Mouse (Mus musculus): ENCODE results near the gene Trpc3. TPM values are rescaled to one million over a fixed set of nuclear protein-coding genes. Genes with fewer than 3 reads are reported as not detected.

Trpc3 gene
- total and polyA plus RNA-seq, 3 experiments: not detected

DNA sequence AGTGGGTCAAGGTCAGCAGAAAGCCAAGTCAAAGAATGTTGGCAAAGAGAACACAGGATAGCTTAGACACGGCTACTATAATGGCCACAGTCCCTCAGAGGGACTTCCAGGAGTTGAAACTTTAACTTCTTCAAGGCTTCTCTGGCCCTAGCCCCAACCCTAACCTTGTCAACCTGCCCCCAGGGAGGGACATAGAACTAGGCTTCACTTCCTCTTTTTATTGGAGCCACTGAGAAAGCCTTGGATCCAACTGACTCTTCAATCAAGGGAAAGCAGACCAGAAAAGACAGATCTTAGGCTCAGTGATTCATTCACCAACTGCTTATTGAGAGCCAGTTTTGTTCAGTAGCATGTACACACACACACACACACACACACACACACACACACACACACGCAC is 63.2 kb downstream of the Trpc3 start:
- DNase-seq (ENCODE audit: low read depth, low spot score): no peak
- Histone ChIP-seq H3K27ac (ENCODE audit: control insufficient read depth, low read depth, low read length) (no peak overlapping the region), H3K9me3 (replicated peaks; ENCODE audit: insufficient read depth, low read length) (no peaks in the 10 kb centered on the region), H3K79me2 (ENCODE audit: control insufficient read depth, insufficient read depth, low read length, poor library complexity) (no peaks in the 10 kb centered on the region), H3K4me3 (ENCODE audit: control insufficient read depth in 1 of 2, insufficient read depth in 1 of 2, low read depth in 2 of 2, low read length in 2 of 2) (no peak overlapping the region), H3K27me3 (ENCODE audit: control insufficient read depth in 1 of 2, insufficient read depth in 2 of 2, low read length in 2 of 2) (no peaks in the 10 kb centered on the region), H3K36me3 (ENCODE audit: control insufficient read depth in 1 of 2, insufficient read depth in 2 of 2, low read length in 2 of 2) (no peaks in the 10 kb centered on the region), H3K9ac (ENCODE audit: control insufficient read depth, low read depth, low read length, poor library complexity, severe bottlenecking) (no peak overlapping the region), H3K4me1 (ENCODE audit: control insufficient read depth in 1 of 2, insufficient read depth in 2 of 2, low read length in 2 of 2) (no peaks in the 10 kb centered on the region)
- TF ChIP-seq MEF2A (IDR thresholded peaks at IDR 0.05; ENCODE audit: extremely low read depth, insufficient replicate concordance, low read depth, low read length, poor library complexity, severe bottlenecking) (no peak), MAX (IDR thresholded peaks at IDR 0.05; ENCODE audit: low read length) (no peak)

DNA sequence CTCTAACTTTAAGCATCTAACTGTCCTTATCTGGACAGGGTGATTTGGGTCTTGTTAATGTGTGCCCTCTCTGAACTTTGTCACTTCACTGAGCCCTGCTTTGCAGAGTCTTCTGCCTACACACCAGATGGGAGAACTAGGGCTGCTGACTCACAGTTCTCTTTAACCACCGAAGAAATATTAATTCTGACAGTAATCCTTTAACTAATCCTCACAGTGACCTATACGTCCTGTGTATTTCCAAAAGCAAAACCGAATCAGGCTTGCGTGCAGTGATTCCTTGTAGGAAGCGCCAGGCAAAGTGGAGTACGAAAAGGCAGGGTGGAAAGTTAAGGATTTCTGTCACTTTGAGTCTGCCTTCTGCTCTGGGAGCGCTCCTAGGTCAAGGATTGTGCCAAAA is 71.8 kb downstream of the Trpc3 start:
- TF ChIP-seq UBTF (IDR thresholded peaks at IDR 0.05; ENCODE audit: borderline replicate concordance, insufficient read depth, low read depth, low read length) (no peak), POLR2AphosphoS5 (IDR thresholded peaks at IDR 0.05; ENCODE audit: borderline replicate concordance, low read depth, low read length) (no peak), TCF12 (IDR thresholded peaks at IDR 0.05; ENCODE audit: low read depth, low read length) (no peak), CTCF (IDR thresholded peaks at IDR 0.05 in 2 of 3, conservative IDR thresholded peaks at IDR 0.05 in 1 of 3; ENCODE audit: control insufficient read depth in 1 of 3, insufficient read depth in 1 of 3, low read depth in 2 of 3, low read length in 3 of 3, poor library complexity in 1 of 3, severe bottlenecking in 1 of 3) (no peak), MYB (IDR thresholded peaks at IDR 0.05; ENCODE audit: low read depth, low read length) (no peak), RCOR1 (IDR thresholded peaks at IDR 0.05; ENCODE audit: low read depth, low read length) (no peak)
- H3K79me2 ChIP-seq (ENCODE audit: control insufficient read depth, insufficient read depth, low read length, poor library complexity): no peaks in the 10 kb centered on the region
- H3K9ac ChIP-seq (ENCODE audit: control insufficient read depth, low read depth, low read length, poor library complexity, severe bottlenecking): no peak overlapping the region
- H3K4me3 ChIP-seq (ENCODE audit: control insufficient read depth in 1 of 2, insufficient read depth in 1 of 2, low read depth in 2 of 2, low read length in 2 of 2): no peak overlapping the region
- DNase-seq (ENCODE audit: low read depth, low spot score): no peak
- no peaks in the 10 kb centered on the region for H3K9me3 ChIP-seq (replicated peaks; ENCODE audit: insufficient read depth, low read length)
- no peaks in the 10 kb centered on the region; a peak in 1 of 4 replicates for H3K27me3 ChIP-seq (ENCODE audit: control insufficient read depth in 1 of 2, insufficient read depth in 2 of 2, low read length in 2 of 2)
- no peaks in the 10 kb centered on the region for H3K36me3 ChIP-seq (ENCODE audit: control insufficient read depth in 1 of 2, insufficient read depth in 2 of 2, low read length in 2 of 2)
- no peak overlapping the region for H3K27ac ChIP-seq (ENCODE audit: control insufficient read depth, low read depth, low read length)
- no peaks in the 10 kb centered on the region for H3K4me1 ChIP-seq (ENCODE audit: control insufficient read depth in 1 of 2, insufficient read depth in 2 of 2, low read length in 2 of 2)

DNA sequence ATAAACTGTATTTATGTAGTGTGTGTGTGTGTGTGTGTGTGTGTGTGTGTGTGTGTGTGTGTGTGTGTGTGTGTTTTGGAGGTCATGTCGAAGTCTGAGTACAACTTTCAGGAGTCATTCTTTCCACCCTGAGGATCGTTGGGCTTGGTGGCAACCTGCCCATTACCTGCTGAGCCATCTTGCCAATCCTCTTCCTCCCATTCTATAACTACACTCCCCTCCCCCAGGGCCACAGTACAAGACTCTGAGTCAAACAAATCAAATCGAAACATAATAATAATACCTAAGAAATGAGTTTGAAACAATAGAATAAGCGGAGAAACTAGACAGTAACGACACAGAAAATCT is 76.1 kb downstream of the Trpc3 start:
- Histone ChIP-seq H3K27me3 (ENCODE audit: control insufficient read depth in 1 of 2, insufficient read depth in 2 of 2, low read length in 2 of 2) (peaks cover 2% of the 10 kb centered on the region in 2 experiments; a peak in 2 of 4 replicates), H3K79me2 (ENCODE audit: control insufficient read depth, insufficient read depth, low read length, poor library complexity) (no peaks in the 10 kb centered on the region), H3K9me3 (replicated peaks; ENCODE audit: insufficient read depth, low read length) (no peaks in the 10 kb centered on the region), H3K4me3 (ENCODE audit: control insufficient read depth in 1 of 2, insufficient read depth in 1 of 2, low read depth in 2 of 2, low read length in 2 of 2) (no peak overlapping the region), H3K9ac (ENCODE audit: control insufficient read depth, low read depth, low read length, poor library complexity, severe bottlenecking) (no peak overlapping the region), H3K4me1 (ENCODE audit: control insufficient read depth in 1 of 2, insufficient read depth in 2 of 2, low read length in 2 of 2) (no peaks in the 10 kb centered on the region), H3K27ac (ENCODE audit: control insufficient read depth, low read depth, low read length) (no peak overlapping the region), H3K36me3 (ENCODE audit: control insufficient read depth in 1 of 2, insufficient read depth in 2 of 2, low read length in 2 of 2) (no peaks in the 10 kb centered on the region)
- DNase-seq (ENCODE audit: low read depth, low spot score): no peak
- no peak for TF ChIP-seq SMC3 (IDR thresholded peaks at IDR 0.05; ENCODE audit: low read depth, low read length)
- TF ChIP-seq POLR2A (IDR thresholded peaks at IDR 0.05; ENCODE audit: control insufficient read depth in 1 of 2, insufficient read depth in 1 of 2, low read depth in 1 of 2, low read length in 2 of 2, poor library complexity in 1 of 2): no peak
- no peak for TF ChIP-seq MYB (IDR thresholded peaks at IDR 0.05; ENCODE audit: low read depth, low read length)
- no peak for TF ChIP-seq NRF1 (IDR thresholded peaks at IDR 0.05; ENCODE audit: insufficient read depth, low read depth, low read length, poor library complexity, severe bottlenecking)
- no peak for TF ChIP-seq BHLHE40 (IDR thresholded peaks at IDR 0.05; ENCODE audit: borderline replicate concordance, low read depth, low read length)
- no peak for TF ChIP-seq CHD1 (IDR thresholded peaks at IDR 0.05; ENCODE audit: low read depth, low read length)
- TF ChIP-seq TCF12 (IDR thresholded peaks at IDR 0.05; ENCODE audit: low read depth, low read length): no peak
- TF ChIP-seq CHD2 (IDR thresholded peaks at IDR 0.05; ENCODE audit: low read length): no peak
- TF ChIP-seq CTCF (IDR thresholded peaks at IDR 0.05 in 2 of 3, conservative IDR thresholded peaks at IDR 0.05 in 1 of 3; ENCODE audit: control insufficient read depth in 1 of 3, insufficient read depth in 1 of 3, low read depth in 2 of 3, low read length in 3 of 3, poor library complexity in 1 of 3, severe bottlenecking in 1 of 3): no peak
- TF ChIP-seq HCFC1 (IDR thresholded peaks at IDR 0.05; ENCODE audit: low read depth, low read length): no peak
- TF ChIP-seq ZNF384 (IDR thresholded peaks at IDR 0.05; ENCODE audit: low read depth, low read length): no peak
- no peak for TF ChIP-seq MAZ (IDR thresholded peaks at IDR 0.05; ENCODE audit: low read depth, low read length)
- no peak for TF ChIP-seq MXI1 (IDR thresholded peaks at IDR 0.05; ENCODE audit: low read depth, low read length)
- no peak for TF ChIP-seq ZC3H11A (IDR thresholded peaks at IDR 0.05; ENCODE audit: low read depth, low read length)
- no peak for TF ChIP-seq SIN3A (IDR thresholded peaks at IDR 0.05; ENCODE audit: low read length)
- TF ChIP-seq MAX (IDR thresholded peaks at IDR 0.05; ENCODE audit: low read length): no peak

Measured in MEL (cell line).